Mouse (Mus musculus) liver, postnatal 0 days (tissue): ENCODE data around the gene Mss51.

Experiments used
- CTCF ChIP-seq: sonication (generic); IDR thresholded peaks from 2 replicates; pipeline ENCODE4 v1.5.1; 2016; ENCODE audit warnings: antibody characterized with exemption, low read depth
- EP300 ChIP-seq: IDR thresholded peaks from 2 replicates; pipeline ENCODE4 v1.6.1; 2016; ENCODE audit warnings: antibody characterized with exemption, low read depth, mild to moderate bottlenecking

DNA sequence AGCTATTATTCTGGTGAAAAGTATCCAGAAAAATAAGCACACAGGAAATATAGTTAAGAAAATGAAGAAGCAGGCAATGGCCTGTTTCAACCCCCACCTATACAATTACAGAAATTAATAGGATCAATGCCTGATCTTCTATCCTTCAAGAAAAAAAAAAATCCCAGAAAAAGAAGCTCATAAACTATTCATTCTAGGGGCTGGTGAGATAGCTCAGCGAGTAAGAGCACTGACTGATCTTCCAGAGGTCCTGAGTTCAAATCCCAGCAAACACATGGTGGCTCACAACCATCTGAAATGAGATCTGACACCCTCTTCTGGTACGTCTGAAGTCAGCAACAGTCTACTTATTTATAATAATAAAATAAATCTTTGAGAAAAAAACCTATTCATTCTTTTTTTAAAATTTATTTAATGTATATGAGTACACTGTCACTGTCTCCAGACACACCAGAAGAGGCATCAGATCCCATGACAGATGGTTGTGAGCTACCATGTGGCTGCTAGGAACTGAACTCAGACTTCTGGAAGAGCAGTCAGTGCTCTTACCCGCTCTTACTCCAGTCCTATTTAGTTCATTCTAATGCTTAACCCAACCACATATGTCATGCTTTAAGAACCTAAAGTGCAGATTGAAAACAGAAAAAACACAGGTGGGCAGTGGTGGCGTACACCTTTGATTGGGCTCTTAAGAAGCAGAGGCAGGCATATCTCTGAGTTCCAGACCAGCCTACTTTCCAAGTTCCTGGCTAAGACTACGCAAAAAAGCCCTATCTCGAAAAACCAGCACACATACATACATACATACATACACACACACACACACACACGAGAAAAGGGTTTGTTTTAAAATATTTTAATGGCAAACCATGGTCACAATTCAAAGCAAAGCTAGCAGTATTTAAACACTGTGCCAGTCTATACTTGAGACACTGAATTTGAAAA, 48.0 kb upstream of the Mss51 start:
- TF ChIP-seq CTCF = 0 out of 2 replicates have a peak, but pooled peaks have one; percentile 1
- TF ChIP-seq EP300 = peak; percentile 86; the same call in 1 of the 2 replicates
